Mouse (Mus musculus): Measurements from ENCODE around the gene H2-T24.
"Not testable (repeated sequence)": the region's sequence is repeated elsewhere in the genome, so short reads cannot be mapped to it uniquely, and the experiment has no call there.

DNA sequence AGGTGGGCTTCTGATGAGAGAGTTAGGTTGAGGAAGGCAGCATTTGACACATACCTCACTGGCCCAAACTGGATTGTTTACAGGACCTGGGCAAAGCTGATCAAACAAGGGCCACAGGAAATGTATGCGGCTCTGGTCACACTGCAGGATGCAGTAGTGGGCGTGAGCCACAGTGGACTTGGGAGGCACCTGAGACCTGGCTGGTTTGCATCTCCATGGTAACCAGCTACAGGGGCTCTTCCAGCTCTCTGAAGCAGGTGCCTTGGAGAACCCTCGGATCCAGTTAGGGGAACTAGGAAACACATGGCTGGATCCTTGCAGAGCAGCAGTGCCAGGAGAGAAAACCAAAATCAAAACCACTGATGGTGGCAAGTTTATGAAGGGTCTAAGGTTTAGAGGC, 14.2 kb upstream of the H2-T24 start:
- TF ChIP-seq CTCF (IDR thresholded peaks at IDR 0.05; ENCODE audit: low read depth, low read length); POLR2A (IDR thresholded peaks at IDR 0.05; ENCODE audit: borderline replicate concordance, low read depth, low read length): not testable (repeated sequence)
